Mouse (Mus musculus) ovary, postnatal 10 days (tissue): ENCODE results near the gene B4gat1.
"Not testable (repeated sequence)": the region's sequence is repeated elsewhere in the genome, so short reads cannot be mapped to it uniquely, and the experiment has no call there.

ENCODE experiments used
- DNase-seq: peaks from one replicate; pipeline ENCODE4 v3.0.0; 2022; ENCODE audit warnings: low spot score

Gene B4gat1

DNA sequence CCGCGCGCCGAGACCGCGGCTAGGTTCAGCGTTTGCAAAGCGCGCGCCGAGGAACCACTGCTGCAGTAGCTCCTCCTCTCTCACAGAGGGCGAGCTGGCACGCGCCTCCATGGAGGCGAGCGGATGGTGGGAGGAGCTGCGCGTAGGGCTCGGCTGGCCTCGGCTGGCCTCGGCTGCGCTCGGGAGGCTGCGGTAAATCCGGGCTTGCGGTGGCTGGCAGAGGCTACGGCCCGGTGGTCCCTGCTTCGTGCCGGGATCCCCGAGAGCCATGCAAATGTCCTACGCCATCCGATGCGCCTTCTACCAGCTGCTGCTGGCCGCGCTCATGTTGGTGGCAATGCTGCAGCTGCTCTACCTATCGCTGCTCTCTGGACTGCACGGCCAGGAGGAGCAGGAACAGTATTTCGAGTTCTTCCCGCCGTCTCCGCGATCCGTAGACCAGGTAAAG lies at the start of gene B4gat1, which contains the start of gene AC124502.3:
TSS of gene B4gat1 (plus strand) at position 118 of the 448 bp plus-strand sequence.
TSS of gene AC124502.3 (plus strand) at position 183 of the 448 bp plus-strand sequence.
- DNase-seq: no peak

GRCm38 (mm10) chr19:4989013-4989412 lies 49.6 kb upstream of the B4gat1 start:
- peak; percentile 99 for DNase-seq

- no peak for DNase-seq
These were observed 49.0 kb upstream of the B4gat1 start for GRCm38 (mm10) chr19:4989434-4990255.

GRCm38 (mm10) chr19:4990256-4990625 lies 48.4 kb upstream of the B4gat1 start, which contains the start of gene Npas4:
Gene Npas4, minus strand, starts transcription at chr19:4990316.
- no peak for DNase-seq

- no peak for DNase-seq
These were observed 47.9 kb upstream of the B4gat1 start for GRCm38 (mm10) chr19:4990716-4991115.

DNA sequence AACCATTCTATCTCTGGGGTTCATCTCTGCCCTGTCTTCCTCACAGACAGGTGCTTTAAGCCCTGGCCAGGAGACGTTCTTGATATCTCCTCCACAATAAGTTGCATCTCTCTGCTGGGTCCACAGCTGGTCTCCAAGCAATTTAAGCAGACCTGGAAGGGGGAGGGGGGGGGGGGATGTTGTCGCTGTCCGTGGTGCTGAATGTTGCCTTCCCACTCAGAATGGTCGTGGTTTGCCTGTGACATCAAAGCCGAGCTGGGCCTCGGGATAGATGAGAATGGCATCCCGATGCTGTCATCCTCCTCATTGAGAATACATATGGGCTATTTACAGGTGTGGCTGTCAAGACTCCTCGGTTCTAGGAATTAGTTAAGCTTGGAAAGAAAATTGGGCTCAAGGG lies 46.3 kb upstream of the B4gat1 start:
- DNase-seq: no peak

DNA sequence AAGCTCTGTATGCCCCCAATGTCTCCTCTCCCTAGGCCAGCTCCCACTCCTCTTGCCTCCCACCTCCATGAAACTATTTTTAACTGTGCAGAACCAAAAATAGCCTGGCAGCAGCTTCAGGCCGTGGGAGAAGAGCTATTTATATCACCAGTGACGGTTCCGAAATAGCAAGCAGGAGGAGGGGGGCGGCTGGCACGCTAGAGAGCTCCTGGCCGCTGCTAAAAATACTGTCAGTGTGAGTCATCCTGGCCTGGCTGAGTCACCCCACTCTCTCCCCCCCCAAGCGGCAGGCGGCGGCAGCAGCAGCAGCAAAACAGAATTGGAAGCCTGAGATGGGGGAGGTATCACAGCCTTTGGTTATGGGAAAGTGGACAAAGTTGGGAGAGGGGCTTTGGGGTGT lies 45.7 kb upstream of the B4gat1 start:
- no peak for DNase-seq

DNA sequence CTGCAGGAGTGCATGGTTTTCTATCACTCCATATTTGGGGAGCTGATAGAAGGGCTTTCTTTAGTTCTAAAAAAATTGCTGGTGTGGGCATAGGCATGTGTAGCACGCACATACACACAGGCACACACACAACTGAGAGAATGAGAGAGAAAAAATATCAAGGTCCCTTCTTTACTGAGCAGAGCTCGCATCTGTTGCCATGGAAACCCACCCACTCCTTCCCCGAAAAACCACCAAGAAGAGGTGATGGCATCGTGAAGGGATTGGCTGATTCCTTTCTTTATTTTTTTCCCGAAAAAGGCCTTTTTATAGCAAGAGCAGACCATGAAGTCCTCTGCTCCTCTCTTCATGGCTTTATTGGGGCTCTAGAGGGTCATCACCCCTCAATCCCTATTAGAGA lies 44.6 kb upstream of the B4gat1 start:
- no peak for DNase-seq

DNA sequence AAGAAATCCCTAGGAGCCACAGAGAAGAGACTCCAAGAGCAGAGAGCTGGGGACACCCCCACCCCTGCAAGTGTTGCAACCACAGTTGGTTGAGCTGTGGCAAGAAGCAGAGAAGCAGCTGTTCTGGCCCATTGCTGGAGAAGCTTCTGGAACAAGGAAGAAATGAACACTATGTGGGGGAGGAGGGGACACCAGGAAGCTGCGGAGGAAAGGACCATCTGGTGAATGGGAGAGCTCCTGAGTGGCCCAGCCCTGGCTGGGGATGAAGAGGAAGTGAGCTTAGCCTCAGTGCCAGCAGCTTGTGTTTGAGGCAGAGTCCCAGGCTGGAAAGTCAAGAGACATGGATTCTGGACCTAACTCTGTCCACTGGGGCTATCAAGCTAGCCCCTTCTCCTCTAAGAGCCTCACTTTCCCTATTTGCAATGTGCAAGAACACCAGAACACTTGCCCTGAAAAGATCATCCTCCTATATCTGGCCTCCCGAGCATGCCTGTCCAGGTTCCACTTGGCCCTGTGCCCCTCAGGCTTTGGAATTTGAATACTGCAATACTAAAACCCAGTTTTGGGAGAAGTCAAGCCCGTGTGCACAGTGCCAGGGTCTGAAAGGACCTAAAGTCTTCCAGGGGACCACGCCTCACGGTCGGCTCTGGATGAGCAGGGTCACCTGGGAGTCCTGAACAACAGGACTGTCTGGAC lies 39.0 kb upstream of the B4gat1 start:
- DNase-seq: no peak

GRCm38 (mm10) chr19:5001666-5002406 lies 36.8 kb upstream of the B4gat1 start:
- DNase-seq: peak; percentile 46

DNA sequence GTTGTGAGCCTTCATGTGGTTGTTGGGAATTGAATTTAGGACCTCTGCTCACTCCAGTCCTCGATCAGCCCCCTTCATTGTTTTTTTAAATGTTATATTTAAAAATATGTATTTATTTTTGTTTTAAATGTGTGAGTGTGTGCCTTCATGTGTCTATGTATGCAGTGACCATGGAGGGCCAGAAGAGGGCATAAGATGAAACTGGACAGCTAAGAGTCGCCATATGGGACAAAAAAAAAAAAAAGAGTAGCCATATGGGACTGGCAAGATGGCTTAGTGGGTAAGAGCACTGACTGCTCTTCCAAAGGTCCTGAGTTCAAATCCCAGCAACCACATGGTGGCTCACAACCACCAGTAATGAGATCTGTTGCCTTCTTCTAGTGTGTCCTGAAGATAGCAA lies 35.0 kb upstream of the B4gat1 start:
- not testable (repeated sequence) for DNase-seq

GRCm38 (mm10) chr19:5004925-5005324 lies 33.7 kb upstream of the B4gat1 start:
- no peak for DNase-seq

- no peak for DNase-seq
These were observed 25.5 kb upstream of the B4gat1 start for GRCm38 (mm10) chr19:5013138-5013537.

DNA sequence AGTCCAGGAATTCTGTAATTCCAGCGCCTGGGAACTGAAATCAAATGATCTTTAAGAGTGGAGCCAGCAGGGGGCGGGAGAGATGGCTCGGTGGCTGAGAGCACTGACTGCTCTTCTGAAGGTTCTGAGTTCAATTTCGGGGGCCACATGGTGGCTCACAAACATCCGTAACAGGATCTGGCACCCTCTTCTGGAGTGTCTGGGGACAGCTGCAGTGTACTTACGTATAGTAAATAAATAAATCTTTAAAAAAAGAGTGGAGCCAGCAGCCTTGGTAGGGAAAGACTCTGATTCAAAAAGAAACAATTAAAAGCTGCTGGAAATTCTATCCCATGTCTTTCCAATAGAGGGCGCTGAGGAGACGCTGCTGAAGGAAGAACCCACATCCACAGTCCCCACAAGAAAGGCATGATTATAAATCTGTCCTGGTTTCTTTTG lies 23.6 kb upstream of the B4gat1 start:
- DNase-seq: no peak

- no peak for DNase-seq
These were observed 22.3 kb upstream of the B4gat1 start for GRCm38 (mm10) chr19:5016221-5016742.

DNA sequence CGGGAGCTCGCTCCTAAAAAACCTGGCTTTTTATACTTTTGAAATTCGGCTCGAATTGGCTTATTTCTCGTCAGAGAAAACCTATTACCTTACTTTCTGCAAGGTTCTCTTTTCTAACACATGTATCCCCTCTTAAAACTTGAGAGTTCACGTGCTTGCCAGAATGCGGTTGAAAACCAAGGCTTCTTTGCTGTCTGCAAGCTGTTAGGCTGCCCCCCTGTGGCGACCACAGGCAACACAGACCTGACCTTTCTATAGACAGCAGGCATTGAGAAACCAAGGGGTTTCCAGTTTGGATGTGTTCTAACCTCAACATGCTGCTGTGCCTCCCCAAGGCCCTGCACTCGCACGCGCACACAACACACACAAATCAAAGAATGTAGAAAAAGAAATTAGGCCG lies 21.8 kb upstream of the B4gat1 start:
- DNase-seq: no peak

- DNase-seq: no peak
These were observed 21.0 kb upstream of the B4gat1 start for GRCm38 (mm10) chr19:5017611-5018010.

DNA sequence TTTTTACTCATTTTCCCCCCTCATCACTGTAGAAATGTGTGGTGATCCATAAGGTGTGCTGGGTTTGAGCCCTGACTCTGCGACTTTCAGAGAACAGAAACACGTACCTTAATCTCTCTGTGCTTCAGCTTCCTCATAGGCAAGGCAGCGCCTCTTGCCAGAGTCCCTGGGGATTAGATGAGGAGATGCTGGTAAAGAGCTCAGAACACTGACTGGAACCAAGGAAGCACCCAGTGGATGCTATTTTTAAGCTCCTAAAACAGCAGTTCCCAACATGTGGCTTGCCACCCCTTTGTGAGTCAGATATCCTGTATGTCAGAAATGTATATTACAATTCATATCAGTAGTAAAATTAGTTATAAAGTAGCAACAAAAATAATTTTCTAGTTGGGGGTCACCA lies 20.4 kb upstream of the B4gat1 start:
- DNase-seq: no peak

DNA sequence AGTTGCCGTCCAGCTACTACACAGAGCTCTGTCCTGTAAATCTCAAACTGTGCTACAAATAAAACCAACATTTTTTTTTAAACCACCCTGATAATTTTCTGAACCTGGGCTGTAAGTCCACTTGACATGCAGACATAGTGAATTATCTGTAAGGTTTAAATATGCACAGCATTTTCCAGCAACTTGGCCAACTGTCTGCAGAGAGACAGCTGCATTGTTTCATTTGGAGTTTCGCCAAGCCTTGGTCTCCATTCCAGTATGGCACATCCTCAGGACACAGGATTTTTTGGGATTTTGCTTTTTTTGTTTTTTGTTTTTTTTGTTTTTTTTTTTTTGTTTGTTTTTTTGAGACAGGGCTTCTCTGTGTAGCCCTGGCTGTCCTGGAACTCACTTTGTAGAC lies 17.2 kb upstream of the B4gat1 start:
- no peak for DNase-seq

- peak; percentile 79 for DNase-seq
These were observed 14.8 kb upstream of the B4gat1 start, which contains the start of gene Slc29a2 for GRCm38 (mm10) chr19:5023621-5024479. Gene Slc29a2, plus strand, starts transcription at chr19:5023860.

DNA sequence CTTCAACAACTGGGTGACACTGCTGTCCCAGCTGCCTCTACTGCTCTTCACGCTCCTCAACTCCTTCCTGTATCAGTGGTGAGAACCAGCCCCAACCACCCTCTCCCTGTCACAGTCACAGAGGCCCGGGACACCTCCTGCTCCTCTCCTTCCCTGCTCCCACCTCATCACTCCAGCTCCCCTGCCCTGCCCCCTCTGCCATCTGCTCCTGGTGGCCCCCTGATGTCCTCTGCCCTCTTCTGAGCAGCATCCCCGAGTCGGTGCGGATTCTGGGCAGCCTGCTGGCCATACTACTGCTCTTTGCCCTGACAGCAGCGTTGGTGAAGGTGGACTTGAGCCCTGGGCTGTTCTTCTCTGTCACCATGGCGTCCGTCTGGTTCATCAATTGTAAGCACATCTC lies 12.5 kb upstream of the B4gat1 start:
- DNase-seq: no peak
